Mouse (Mus musculus) cerebellum, adult 9-10 months (tissue): ENCODE results near the gene Jmjd1c.

Source experiments
- DNase-seq: peaks from one replicate; pipeline ENCODE4 v3.0.0; 2022

Gene Jmjd1c

DNA sequence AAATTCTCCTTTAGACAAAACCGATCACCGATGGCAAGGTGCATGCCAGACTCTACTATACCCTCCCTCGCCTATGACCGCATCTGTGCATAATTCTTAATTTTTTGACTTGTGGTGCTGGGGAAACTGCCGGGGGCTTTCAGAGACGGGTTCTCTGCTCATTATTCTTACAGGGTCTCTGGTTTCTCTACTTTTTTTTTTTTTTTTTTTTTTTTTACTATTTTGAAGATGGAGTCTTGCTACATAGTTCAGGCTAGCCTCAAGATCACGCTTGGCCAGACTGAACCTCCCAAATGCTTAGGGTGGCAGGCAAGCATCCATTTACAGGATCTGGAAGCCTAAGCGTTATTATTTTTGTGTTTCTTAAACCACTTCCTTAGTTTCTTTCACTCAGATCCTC lies 22.3 kb upstream of the Jmjd1c start:
- DNase-seq = no peak

DNA sequence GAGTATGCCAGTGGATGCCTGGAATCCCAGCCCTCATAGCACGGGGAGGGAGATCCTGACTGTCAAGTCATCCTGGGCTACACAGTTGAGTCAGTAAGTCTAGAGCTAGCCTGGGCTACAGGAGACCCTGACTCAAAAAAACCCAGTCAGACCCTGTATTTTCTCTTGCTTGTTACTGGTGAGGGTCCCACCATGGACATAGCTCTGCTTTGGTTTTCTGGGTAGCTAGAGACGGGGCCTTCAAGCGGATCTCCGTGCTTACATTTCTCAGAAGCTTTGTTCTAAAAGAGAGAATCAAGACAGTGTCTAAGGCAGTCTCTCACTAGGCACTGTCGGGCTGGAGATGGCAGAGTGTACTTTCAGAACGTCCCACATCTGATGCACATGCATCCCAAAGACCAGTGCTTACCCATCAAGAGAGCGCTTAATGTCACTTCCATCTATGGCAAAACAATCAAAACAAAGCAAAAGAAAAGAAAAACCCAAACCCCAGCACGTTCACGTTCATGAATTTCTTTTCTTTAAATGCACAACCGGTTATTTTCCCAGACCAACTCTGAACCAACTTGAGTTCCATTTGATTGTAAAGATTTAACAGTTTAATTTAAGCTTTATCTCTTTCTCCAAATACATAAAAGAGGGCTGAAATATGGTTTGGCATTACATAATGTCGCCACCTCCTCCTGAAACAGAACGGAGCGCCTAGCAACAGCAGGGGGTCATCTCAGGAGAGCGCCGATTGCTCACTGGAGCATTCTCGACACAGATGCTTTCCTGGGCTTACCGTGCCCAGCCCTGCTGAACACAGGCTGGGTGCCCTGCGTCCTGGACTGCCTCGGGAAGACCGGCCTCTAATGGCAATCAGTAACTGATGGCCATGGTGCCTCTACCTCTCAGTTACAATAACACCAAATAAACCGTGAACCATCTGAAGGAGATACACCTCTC lies 19.7 kb upstream of the Jmjd1c start:
- peak; percentile 95 for DNase-seq

DNA sequence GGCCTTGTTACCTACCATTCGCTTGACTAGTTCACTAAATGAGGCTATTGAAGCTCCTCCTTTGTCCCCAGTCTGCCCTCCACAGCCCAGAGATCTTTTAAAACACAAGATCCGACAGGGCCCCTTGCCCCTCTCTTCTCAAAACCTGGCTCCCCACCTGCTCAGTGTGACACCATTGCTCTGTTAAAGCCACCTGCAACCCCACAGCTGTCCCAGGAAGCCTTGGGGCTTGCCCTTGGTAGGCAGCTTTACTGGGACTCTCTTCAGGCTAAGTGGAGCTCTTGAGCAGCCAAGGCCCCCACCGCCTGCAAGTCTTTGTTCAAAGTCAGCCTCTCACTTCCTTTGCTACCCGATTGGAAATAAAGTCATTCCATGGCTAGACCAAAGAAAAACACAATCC lies 16.9 kb upstream of the Jmjd1c start:
- DNase-seq = no peak

- DNase-seq = no peak
Observed at GRCm38 (mm10) chr10:67081206-67082007, 14.5 kb upstream of the Jmjd1c start.

- no peak for DNase-seq
Observed at GRCm38 (mm10) chr10:67082531-67082930, 13.4 kb upstream of the Jmjd1c start.

- DNase-seq = peak; percentile 97
Observed at GRCm38 (mm10) chr10:67083446-67084166, 12.3 kb upstream of the Jmjd1c start.

DNA sequence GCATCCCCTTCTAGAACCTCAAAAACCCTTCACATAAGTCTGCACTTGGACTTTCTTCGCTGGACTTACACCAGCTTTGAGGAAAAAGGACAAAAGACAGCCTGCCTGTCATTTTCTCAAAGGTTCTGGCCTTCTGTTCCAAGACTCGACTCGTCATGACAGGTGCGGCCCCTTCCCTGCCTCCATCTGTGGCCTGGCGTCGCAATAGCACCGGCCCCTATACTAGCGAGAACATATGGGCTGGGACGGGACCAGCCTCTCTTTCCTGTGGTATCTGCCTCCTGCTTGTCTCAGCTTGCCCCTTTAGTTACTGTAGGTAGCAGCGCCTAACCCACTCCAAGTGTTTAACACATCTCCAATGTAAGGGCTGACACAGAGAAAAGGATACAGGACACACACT lies 10.8 kb upstream of the Jmjd1c start:
- peak; percentile 91 for DNase-seq

- DNase-seq = no peak
Observed at GRCm38 (mm10) chr10:67085916-67086315, 10.0 kb upstream of the Jmjd1c start.

GRCm38 (mm10) chr10:67087447-67088226 lies 8.3 kb upstream of the Jmjd1c start:
- no peak for DNase-seq

DNA sequence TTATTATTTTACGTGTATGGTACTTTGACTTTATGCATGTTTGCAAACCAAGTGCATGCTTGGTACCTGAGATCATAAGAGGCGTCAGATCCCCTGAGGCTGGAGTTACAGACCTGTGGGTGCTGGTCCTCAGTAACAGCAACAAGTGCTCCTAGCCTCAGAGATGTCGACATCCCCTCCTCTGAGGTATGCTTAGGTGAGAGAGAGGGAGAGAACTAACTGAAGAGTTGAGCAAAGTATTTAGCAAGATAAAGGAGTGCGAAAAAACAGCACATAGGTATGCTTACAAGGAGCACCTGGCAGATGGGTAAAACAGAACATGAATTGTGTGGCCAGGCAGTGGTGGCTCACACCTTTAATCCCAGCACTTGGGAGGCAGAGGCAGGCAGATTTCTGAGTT lies 5.3 kb upstream of the Jmjd1c start:
- DNase-seq = no peak

DNA sequence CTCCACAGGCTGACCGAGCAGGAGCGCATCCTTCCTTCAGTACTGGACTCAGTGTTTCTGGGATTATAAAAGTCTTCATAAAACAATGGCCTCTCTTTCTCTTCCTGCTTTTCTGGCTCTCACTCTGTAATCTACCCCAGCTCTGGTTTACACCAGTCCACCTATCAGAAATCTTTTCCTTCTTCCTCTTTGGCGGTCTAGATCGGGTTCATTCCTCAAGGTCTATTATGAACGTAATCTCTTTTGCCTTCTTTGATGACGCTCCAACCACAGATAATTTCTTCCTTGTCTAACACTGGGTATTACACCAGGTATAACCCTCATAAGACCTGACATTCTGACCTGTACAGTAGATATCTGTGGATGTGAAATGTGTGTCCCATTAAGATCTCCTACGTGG lies 1.0 kb upstream of the Jmjd1c start:
- DNase-seq = no peak

DNA sequence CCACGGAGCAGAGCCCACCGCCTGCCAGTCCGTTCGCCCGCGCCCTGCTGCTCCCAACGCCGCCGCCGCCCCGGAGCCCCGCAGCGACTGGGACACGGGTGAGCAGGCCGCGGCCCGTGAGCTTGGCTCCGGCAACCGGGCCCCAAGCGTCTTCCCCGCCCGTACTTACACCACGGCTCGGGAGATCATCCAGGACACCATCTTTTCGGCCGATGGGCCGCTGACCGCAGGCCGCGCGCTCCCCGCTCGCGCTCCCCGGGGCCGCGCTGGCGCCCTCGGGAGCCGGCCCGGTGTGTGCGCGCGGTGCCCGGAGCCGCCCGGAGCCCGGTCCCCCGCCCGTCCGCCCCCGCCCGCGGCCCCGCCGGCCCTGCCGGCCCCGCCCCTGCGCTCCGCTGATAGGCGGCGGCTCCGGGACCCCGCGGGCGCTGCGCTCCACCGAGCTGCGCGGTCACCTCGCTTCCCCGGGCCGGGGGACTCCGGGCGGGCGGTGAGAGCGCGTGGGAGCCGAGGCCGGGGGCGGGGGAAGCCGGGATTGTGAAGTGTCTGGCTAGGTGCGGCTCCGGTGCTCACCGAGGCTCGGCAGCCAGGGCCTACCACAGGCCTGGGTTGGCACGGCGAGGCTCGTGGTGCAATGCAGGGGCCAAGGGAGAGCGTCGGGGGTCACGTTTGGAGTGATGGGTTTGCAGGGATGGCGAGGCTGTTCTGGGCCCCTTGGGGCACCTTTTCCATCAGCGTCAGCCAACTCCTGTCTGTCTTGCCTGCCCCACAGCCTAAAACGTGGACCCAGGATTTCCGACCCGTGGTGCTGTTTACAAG lies 904 bp downstream of the Jmjd1c start, which contains the start of gene Reep3:
Gene Reep3 (minus strand): TSS at position 325 of the 816 bp plus-strand sequence.
- DNase-seq = peak; percentile 78

DNA sequence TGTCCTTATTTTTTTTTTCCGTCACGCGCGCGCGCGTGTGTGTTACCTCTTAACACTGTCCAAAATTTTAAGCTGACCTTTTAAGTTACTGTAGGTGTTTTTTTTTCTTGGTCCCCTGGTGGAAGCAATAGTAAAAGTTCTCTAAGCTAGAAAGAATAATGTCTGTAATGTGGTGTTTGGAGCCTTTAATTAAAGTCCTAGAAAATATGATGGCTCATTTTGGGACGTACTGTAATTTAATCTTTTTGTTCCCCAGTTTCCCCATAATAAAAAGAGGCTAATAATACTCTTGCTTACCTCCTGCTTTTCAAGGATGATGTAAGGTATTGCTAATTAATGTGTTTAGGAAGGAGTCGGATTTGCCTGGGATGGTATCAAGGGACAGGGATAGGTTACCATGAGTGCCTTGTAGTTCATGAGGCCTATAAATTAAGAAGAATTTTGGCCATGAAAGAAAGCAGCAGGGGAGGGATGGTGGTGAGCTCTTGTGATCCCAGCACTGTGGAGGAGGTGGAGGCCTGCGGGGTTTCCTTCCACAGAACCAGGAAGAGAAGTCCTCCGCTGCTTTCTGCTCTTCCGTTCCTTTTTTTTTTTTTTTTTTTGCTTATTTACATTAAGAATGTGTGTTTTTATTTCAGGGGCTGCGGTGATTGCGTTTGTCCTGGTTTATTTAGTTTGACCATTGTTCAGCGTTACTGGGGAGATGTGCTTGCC lies 1.7 kb downstream of the Jmjd1c start:
- peak; percentile 61 for DNase-seq

GRCm38 (mm10) chr10:67098408-67099050 lies 2.6 kb downstream of the Jmjd1c start:
- DNase-seq = no peak

- DNase-seq = peak; percentile 60
Observed at GRCm38 (mm10) chr10:67099183-67099929, 3.4 kb downstream of the Jmjd1c start.

GRCm38 (mm10) chr10:67100011-67100661 lies 4.2 kb downstream of the Jmjd1c start:
- peak; percentile 72 for DNase-seq

DNA sequence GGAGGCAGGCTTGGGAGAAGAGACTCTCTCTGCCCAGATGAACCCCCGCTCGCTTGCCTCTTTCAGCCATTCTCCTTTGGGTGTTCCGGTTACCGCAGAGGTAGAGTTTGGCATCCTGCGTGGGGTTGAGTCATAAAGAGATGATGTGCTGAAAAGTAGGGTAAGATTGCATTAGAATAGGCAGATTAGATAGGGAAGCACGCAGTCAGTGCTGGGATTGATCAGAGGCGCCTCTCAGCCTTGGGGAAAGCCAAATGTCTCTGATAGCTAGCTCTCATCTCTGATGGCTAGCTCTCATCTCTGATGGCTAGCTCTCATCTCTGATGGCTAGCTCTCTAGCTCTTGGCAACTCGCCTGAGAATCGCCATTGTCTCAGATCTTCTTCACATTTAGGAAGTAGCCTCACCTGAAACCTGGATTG lies 4.9 kb downstream of the Jmjd1c start:
- peak; percentile 75 for DNase-seq

- no peak for DNase-seq
Observed at GRCm38 (mm10) chr10:67104543-67104942, 8.6 kb downstream of the Jmjd1c start.
